Mouse (Mus musculus) left cerebral cortex, adult 9 months (tissue): ENCODE measurements around the gene Cd83.

Source experiments
- DNase-seq, 2 experiments: peaks; one replicate each; pipeline ENCODE4 v3.0.0; 2022; ENCODE audit warnings: low spot score in 2 of 2

The Cd83 gene

DNA sequence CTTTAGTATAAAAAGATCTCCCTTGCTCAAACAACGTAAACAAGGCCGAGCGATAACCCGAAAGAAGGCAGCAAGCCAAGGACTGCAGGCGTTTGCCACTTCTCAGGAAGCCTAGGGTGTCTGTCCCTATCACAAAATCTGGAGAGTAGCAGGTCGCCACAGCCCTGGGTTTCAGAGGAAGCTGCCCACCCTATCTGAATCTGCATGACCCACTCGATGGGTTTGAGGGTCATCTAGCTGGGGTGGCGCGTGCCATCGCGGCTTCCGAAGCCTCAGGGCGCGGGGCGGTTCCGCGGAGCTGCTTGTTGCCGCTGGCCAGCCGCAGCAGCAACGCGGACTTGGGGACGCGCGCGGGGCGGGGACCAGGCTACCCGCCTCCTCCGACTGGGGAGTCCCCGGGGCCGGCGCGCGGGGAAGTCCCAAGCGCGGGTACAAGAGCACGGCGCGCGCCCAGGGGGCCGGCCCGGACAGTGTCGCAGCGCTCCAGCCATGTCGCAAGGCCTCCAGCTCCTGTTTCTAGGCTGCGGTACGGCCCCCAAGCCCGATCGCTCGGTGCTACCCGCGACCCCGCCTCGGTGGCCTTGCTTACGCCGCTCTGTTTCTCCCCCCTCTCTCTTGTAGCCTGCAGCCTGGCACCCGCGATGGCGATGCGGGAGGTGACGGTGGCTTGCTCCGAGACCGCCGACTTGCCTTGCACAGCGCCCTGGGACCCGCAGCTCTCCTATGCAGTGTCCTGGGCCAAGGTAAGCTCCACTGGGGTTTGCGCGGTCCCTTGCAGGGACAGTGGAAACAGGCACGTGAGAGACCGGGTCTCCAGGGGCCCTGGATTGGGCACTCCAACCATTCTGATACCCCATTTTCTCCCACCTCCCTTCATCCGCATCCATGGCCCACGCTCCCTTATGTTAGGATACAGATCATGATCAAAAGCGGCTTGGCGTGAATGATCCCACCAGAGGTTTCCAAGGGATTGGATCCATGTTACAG lies at the start of gene Cd83:
Cd83 (plus strand) TSS at position 51 of the 987 bp plus-strand sequence.
- DNase-seq, result no peak

DNA sequence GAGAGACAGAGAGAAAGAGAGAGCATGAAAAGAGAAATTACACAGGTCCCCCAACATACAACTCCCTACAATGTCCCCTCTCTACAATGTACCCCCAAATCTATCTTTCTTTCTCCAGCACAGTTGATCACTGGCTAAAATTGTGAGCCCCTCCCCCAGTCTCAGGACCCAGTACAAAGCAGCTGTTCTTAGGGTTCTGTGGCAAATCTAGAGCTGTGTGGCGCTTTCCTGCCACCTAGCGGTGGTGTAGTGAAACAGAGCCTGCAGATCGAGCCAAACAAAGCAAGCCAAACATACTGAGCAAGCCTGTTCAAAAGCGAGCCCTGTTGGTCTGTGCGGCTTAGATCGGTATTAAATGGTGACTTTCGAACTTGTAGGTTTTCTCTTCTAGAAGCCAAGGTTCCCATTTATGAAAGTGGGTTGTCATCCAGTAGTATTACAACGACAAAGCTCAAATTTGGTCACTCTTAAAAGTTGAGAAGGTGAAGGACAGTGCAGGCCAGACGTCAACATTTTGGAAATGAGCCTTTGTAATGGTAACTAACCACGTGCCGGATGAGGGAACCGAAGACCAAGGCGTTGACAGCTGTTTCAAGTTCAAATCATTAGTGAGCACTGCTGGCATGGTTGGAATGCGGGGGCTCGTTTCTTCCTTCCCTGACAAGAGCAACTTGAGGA lies 44.8 kb upstream of the Cd83 start:
- peak; percentile 58 to 82 for DNase-seq

GRCm38 (mm10) chr13:43740276-43740608 lies 44.3 kb upstream of the Cd83 start:
- DNase-seq, result no peak

- DNase-seq, result no peak
These were observed 41.9 kb upstream of the Cd83 start for GRCm38 (mm10) chr13:43742677-43743076.

DNA sequence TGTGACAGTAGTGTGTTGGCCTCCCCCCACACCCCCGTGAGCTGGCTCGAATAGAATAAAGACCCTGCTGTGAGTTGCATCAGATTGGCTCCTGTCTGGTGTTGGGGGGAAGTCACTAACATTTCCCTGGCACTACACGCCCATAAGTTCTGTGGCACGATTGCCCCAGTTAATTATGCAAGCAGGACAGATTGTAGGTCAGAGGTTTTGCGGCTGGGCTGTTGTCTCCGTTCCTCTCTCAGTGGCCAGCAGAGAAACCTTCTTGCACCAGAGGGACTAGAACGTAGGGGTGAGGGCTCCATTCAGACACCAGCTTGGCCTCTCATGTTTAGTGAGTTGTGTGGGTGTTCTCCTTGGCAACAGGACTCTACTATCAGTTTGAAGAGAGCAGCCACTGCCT lies 40.3 kb upstream of the Cd83 start:
- no peak for DNase-seq

- no peak for DNase-seq
These were observed 34.3 kb upstream of the Cd83 start for GRCm38 (mm10) chr13:43750301-43750700.

DNA sequence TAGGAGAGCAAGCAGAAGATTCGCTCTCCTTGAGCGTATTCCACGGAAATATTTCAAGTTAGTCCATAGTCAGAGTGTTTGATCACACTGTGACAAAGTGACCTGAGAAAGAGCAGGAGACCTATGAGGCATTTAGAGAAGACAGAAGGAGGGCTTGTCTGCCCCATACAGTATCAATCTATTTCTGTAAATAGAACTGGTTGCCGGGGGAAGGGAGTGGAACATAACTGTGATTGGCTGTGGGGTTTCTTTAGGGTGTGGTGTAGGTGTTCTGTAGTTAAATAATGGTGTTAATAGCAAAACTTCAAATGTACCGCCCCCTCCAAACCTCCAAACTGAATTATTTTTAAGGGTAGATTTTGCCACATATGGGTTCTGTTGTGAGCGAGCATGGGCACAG lies 33.6 kb upstream of the Cd83 start:
- no peak for DNase-seq

- no peak for DNase-seq
These were observed 32.2 kb upstream of the Cd83 start for GRCm38 (mm10) chr13:43752407-43752806.

DNA sequence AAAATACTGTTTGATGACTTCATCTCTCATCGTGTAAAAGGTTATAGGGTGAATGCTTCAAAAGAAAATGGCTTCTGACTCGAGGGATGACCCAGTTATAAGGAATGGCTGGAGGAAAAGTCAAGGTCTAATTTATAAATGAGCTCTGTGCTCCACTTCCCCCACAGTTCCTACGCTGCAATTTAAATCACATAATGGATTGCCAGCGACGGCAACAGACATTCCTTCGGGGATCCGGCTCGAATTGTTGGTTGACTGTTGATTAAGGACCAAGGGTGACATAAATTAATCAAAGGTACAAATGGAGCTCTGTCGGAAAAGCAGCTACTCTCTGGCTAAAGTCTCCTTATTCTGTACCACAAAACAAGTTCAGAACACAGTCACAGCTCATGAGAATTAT lies 30.9 kb upstream of the Cd83 start:
- no peak for DNase-seq

DNA sequence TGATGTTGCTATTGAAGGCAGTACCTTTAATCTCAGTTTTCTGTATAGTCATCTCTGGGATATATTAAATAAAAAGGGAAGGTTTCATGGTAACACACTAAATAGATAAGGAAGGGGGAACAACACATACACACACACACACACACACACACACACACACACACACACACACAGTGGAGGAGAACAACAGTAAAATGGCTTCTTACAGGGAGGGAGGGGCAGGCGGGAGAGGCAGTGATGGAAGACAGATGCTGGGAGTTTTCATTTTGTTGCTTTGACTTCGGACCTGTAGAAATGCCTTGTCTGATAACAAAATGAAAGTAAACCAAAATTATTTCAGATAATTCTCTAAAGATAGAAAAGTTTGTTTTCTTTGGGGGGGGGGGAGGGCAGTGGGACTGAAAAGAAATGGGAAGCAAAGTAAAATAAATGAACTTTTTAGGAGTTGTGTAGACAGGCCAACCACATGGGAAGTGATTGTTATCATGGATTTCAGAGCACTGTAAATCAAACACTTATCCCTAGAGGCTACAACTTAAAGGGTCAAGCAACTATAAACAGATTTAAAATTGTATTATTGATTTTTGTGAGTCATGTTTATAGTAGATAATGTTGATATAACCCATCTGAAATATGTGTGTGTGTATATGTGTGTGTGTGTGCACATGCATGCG lies 30.0 kb upstream of the Cd83 start:
- no peak for DNase-seq

DNA sequence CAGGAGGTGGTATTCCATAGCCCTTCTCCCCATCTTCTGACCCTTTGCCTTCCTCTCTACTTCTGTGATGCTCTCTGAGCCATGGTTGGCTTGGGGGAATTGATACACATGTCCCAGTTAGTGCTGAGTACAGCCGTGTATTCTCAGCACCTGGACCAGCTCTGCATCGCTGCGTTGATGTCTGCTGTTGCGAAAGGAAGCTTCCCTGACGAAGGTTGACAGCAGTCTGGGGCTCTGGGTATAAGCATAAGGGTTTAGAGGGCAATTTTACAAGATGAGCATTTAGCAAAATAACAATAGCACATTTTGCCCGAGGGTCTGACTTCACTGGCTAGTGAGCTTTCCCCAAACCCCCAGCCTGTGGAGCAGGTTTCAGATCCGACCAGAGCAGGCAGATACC lies 29.0 kb upstream of the Cd83 start:
- no peak for DNase-seq

DNA sequence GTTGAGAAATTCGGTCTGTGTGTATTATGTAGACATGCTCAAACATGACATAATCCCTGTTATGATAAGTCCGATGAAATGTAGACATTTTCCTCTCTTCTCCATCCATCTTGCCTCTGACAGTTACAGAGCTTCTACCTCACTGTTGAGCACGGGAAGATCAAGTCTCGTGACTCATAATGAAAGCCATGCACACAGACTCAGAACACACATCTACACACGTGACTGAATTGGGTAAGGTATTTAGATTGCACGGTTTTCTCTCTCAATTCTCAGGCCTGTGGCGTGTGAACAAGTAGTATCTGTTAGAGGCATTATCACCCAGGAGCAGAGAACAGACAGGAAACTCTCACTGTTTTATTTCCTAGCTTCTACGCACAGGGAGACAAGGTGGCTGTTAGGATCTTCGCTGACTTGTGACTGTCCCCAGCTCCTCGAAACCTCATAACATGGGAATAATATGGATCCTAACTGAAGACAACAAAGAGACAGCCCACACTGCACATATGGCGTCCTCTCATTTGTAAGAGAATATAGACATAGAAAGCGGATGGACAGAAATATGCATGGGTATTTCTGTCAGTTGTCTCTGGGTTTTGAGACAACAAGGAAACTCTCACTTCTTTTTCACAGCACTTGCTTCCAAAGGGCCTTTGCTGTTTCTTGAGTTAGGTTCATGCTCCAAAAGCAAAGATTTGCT lies 23.3 kb upstream of the Cd83 start:
- DNase-seq, result no peak

- no peak for DNase-seq
These were observed 21.7 kb upstream of the Cd83 start for GRCm38 (mm10) chr13:43762901-43763300.

DNA sequence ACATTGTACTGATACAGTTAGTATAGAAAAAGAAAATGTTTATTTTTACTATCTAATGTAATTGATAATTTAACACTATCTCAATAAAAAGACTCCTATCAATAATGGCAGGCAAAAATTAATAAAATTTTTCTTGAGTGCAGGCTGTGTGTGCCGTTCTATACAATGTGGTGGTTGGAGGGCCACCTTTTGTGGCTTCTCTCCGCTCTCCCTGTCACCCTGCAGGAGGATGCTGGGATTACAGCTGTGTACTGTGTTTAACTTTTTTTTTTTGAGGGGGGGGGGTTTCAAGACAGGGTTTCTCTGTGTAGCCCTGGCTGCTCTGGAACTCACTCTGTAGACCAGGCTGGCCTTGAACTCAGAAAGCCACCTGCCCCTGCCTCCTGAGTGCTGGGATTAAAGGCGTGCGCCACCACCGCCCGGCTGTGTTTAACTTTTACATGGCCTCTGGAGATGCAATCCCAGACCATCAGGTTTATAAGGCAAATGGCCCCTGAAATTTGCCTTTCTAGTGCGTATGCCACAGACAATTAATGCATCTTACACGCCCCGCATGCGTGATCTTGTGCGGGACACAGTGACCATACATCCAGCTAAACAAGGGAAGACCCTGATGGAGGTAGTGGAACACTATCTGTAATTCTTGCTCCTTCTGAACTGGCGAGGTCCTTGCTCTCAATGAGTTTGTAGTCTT lies 21.1 kb upstream of the Cd83 start:
- no peak for DNase-seq

DNA sequence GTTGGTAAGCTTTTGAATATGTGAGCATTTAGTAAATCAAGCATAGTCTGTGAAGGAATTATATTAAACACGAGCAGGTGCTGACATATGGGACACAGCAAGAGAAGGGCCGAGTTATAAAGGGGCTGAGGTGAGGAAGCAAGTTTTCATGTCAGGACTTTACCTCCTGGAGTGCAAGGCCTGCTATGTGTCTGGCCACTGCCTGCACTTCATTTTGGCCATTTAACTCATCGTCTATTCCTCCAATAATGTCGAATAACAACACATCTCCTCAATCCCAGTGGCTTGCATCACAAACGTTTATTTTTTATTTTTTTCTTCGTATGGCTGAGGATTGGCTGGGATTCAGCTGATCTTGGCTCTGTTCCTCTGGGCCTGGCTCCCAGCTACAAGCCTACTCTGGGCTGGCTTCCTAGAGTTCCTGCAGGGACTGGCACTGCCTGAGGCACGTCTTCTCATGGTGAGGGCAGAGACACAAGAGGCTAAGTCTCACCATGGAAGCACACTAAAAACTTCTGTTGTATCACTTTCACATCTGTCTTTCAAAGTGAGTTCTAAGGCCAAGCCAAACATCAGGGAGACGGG lies 20.5 kb upstream of the Cd83 start:
- peak in 1 of 2 experiments; percentile 65 for DNase-seq

DNA sequence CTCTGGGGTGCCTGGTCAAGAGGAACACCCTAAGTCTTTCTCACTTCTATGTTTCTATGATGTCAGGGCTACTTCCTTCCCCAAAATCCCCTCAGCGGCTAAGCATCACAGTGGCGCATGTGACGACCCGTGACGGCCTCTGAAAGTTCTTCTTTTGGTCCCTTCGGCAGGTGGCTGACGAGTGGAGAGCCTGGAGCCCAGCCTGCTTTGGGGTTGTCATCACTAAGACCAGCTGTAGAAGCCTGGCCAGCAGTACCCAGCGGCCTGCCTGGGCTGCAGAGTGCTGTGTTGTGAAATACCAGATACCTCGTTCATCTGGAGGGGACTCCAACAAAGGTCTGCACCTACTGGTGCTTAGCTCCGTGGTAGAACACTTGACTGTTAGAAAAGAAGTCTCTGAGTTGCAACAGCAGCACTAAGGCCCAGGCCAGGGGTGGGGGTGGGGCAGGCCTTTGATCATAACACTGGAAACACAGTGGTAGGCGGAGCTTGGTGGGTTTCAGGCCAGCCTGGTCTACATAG lies 19.2 kb upstream of the Cd83 start:
- no peak for DNase-seq

DNA sequence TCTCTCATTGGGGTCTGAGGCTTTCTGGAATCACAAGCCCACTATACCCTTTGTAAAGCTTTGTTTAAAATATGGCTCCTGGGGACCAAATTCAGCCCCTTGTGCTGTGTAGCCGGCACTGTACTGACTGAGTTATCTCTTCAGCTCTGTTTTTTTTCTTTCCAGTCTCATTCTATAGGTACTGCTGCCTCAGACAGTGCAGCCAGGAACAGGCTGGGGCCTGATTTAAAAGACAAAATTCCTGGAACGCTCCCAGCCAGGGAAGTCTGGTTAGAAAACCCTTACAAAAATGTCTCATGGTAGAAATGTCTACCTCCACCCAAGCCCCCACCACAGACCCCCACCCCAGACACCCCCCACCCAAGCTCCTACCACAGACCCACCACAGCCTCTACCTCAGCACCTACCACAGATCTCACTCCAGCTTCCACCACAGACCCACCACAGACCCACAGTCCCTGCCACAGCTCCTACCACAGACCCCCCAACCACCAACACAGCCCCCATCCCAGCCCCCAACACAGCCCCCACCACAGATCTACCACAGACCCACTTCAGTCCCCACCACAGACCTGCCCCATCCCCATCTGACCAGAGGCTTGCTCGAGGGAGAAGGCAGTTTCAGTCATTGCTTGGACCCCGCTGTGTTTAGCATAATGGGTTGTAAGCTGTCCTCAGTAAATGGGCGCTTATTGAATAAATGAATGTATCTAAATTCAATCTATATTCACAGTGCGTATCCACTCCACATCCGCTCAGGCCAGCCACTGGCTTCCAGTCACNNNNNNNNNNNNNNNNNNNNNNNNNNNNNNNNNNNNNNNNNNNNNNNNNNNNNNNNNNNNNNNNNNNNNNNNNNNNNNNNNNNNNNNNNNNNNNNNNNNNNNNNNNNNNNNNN lies 17.5 kb upstream of the Cd83 start:
- DNase-seq, result no peak

DNA sequence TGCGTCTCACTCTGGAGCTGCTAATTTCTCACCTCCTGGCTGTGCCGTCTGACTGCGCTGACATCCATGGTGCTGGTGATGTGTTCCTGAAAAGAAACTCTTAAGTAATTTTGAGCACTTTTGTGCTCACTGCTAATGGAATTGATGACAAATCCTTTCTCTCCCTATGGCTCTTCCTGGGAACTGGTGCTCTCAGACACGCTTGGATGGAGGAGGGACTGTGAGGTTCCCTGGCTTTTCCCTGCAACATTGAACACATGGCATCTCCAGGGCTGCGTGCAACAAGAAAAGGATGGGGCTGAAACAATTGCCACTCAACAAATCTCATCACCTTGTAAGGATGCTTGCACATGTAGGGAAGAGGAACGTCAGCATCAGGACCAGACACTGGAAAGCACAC lies 11.6 kb upstream of the Cd83 start:
- no peak for DNase-seq

DNA sequence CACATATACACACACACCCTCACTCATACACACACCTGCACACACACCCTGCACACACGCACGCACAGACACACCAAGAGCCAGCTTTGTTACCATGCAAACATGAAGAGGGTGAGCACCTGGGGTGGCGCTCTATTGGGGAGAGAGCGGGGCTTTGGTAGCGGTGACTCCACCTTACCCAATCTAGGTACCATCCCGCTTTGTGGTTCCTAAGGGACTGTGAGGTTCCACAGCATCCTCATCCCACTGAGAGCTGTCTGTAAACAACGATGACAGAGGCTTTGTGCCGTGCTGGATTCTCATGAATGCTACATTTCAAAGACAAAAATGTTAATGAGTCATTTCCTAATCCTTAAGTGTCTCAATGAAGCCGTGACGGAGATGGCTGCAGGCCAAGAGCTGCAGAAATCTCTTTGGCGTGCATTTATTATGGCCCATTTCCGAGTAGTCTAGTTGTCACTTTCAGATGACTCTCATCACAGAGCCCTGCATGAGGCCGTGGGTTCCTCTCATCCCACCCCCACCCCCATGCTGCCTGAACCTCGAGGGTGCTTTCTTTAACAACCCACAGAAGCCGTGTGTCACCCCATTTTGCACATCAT lies 10.5 kb upstream of the Cd83 start:
- peak in 1 of 2 experiments; percentile 57 for DNase-seq
